Mouse (Mus musculus): ENCODE results near the gene Fam120a.

Fam120a gene

DNA sequence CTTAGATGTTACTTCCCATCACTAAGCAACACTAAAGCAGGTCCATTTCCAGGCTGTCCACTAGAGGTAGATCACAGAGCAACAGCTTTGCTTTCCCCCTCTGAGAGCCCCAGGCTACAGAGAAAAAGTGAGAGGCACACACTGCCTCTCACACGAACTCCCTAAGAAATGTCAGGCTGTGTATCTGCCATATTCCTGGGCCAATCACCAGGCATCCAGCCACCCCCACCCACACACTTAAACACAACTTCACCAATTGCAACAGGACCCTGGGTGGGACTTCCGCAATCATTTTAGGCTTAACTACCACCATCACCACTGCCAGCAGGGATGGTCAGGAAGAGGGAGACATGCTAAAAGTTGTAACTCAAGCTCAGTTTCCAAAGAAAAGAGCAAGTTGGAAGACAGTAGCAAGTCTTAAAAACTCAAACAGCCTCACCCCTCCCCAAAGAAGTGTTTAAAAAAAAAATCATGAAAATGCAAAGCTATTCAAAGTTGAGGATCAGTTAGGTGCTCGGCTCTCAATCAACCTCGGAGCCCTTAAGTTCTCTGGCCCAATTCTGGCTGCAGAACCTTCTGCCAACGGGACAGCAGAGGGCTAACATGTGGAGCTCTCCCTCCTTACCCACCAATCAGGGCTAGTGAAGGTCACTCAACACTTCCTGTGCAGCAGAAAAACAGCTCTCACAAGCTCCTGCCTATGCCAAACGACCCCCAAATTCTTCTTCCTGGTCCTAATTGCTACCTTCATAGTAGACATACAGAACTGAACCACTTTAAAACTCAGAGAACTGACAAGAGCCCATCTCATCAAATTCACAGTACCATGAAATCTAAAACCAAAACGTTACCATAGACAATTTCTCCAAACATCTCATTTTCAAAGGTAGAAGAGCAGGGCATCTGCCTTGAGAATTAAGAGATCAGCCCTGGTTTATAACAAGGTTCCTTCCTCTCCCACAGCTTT is 2.0 kb downstream of the Fam120a start:
- DNase-seq (ENCODE audit: low spot score): peak; percentile 53

- DNase-seq (ENCODE audit: low spot score): no peak
Measured at GRCm38 (mm10) chr13:48964850-48965249, 3.0 kb downstream of the Fam120a start.

DNA sequence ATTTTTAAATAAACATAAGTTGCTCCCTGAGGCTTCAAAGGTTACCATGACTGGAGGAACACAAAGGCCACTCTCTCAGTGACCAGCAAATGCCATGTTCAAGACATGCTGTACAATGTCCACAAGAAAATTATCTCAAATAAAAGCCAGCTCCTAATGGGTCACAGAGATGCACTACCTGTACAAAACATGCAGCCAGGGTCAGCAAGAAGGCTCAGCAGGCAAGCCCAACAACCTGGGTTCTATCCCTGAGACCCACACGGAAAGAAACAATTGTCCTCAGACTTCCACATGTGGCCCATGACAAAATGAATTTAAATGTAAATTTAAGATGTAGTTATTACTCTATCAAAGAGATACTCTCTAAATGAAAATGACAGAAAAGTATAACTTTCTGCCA is 4.7 kb downstream of the Fam120a start:
- no peak for DNase-seq (ENCODE audit: low spot score)

GRCm38 (mm10) chr13:48962519-48962918 is 5.3 kb downstream of the Fam120a start:
- DNase-seq (ENCODE audit: low spot score): no peak

GRCm38 (mm10) chr13:48958608-48959007 is 9.2 kb downstream of the Fam120a start:
- DNase-seq (ENCODE audit: low spot score): no peak

DNA sequence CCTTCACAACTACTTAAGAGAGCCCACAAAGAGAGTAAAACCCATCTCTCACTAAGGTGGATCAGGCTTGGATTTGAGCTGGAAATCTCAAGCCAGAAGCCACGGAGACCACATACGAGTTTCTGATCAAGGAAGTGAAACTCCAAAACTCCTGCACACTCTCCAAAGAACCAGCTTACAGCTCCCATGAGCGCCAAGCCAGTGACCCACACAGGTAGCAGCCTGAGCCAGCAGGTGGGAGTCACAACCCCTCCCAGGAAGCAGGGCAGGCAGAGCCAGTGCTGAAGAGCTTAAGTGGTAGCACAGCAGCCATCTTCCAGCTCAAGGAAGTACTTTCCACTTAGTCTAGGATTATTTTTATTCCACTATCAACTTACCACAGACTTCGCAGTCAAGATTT is 13.0 kb downstream of the Fam120a start:
- DNase-seq (ENCODE audit: low spot score): no peak

- DNase-seq (ENCODE audit: low spot score): no peak
Measured at GRCm38 (mm10) chr13:48950600-48951241, 17.1 kb downstream of the Fam120a start.

DNA sequence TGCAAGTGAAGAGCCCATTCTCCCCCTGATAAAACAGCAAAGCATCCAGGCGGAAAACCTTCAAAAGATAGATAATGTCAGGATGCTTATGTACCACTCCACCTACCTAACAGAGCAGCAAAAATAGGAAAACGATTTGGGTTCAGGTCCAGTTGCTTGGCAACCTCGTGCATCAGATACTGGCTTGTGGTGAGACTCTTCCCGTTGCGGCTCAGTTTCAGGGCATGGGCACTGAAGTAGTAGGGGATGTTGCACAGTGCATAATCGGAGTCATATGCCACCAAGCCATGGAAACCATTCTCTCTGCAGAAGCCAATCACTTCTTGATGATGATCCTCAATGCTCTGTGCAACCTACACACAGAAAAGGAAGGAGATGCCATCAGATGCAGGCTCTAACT is 18.9 kb downstream of the Fam120a start:
- no peak for DNase-seq (ENCODE audit: low spot score)

GRCm38 (mm10) chr13:48944571-48944970 is 23.2 kb downstream of the Fam120a start:
- no peak for DNase-seq (ENCODE audit: low spot score)

DNA sequence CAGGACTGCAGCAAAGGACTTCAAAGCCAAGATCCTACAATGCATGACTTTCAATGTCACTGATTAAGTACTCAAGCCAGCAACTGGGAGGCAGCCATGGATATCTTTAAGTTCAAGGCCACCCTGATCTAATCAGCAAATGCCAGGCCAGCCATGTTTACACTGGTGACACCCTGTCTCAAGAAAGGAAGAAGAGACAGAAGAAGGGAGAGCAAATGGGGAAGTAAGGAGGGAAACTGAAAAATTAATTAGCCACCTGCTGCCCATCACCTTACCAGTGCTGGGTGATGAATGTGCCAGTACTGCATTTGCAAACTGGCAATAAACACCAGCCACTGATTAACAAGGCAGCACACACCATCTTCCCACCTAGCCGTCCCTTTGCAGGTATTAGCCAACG is 25.3 kb downstream of the Fam120a start:
- DNase-seq (ENCODE audit: low spot score): no peak

GRCm38 (mm10) chr13:48941773-48942172 is 26.0 kb downstream of the Fam120a start:
- no peak for DNase-seq (ENCODE audit: low spot score)

- no peak for DNase-seq (ENCODE audit: low spot score)
Measured at GRCm38 (mm10) chr13:48934597-48934996, 33.2 kb downstream of the Fam120a start.

DNA sequence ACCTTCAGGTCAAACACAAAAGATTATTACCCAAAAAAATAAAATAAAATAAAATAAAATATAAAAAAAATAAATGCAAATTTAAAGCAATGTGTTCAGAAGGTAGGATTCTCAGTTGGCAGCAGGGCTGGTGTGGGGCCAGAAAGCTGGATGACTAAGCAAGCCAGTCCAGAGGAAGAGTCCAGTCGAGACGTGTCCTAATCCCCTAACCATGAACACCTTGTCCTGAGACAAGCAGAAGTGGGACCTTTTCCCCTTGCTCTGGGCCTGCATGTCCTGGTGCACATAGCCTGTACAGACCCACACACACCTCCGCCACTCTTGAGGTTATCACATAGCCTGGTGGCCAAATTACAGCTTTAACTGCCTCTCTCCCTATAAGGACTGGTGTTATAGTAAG is 35.1 kb downstream of the Fam120a start:
- no peak for DNase-seq (ENCODE audit: low spot score)

DNA sequence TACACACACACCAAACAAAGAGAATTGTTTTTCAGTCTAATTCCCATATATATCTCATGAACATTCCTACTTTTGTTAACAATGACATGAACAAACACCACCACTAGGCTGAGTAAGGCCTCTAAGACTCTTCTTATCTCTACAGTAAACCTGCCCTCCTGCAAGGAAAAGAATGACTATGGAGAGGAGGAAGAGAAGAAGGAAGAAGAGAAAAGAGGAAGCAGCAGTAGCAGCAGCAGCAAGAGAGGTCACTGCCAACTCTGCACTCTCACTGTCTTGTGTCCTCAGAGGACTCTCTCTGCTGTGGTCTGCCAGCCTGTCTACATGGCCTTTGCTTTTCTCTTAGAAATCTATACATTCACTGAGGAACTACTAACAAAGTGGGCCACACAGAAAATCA is 36.1 kb downstream of the Fam120a start:
- DNase-seq (ENCODE audit: low spot score): no peak

DNA sequence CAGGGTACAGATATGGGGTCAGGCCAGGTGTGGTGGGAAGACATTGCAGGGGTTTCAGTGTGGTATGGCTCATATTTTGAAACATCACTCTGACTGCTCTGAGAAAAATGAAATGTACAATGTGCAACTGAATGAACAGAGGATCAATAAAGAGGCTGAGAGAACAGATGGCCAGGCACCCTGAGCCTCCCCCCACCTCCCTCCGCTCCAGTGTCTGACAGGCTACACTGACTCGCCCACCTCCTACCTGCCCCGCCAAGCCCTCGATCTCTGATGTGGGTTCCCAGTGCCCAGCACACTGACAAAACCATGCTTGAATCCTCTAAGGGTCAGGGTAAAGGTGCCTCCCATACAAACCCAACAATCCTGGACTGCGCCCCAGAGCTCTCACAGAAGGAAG is 36.6 kb downstream of the Fam120a start:
- no peak for DNase-seq (ENCODE audit: low spot score)

GRCm38 (mm10) chr13:48929535-48930110 is 38.2 kb downstream of the Fam120a start:
- DNase-seq (ENCODE audit: low spot score): no peak

GRCm38 (mm10) chr13:48927609-48928008 is 40.2 kb downstream of the Fam120a start:
- no peak for DNase-seq (ENCODE audit: low spot score)

DNA sequence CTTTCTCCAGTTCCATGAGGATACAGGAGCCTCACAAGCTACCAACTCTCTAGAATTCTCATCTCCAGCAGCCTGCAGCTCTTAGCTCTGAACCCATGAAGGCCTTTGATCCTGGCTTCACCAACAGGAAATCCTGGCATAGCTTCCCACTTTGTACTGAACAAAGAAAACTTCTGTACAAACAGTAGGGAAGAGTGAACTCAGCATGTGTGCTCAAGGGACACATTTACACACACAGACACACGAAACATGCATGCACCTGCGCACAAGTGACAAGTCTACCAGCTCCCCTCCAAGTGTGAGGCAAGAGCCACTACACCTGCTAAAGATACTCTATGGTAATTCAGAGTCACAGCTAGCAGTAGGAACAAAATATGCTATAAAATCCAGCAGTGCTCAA is 45.1 kb downstream of the Fam120a start:
- no peak for DNase-seq (ENCODE audit: low spot score)

GRCm38 (mm10) chr13:48921256-48921655 is 46.6 kb downstream of the Fam120a start:
- DNase-seq (ENCODE audit: low spot score): no peak

DNA sequence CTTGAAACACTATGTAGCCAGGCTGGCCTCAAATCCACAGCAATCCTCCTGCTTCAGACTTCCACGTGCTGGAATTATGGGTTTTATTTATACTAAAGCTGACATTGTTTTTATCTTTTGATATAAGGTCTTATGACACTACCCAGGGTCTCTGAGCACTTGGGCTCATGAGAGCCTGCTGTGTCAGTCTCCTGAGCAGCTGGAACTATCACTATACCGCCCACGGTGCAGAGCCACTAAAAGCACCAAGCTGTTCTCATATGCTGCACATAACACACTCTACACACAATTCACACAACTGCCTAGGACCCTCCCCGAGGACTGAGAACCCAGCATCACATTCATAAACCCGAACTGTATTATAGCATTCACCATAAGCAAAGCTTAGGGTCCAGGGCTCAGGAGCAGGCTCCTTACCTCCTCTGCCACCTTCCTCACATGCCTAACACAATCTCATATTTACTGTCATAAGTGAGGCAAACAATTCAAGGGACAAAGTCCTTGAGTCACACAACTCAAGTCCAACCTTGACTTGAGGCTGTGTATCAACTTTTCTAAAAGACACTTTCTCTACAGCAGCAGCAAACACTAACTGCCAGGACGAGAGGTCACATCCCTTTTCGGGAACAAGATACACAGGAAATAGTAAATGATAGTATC is 47.9 kb downstream of the Fam120a start:
- DNase-seq (ENCODE audit: low spot score): no peak

- DNase-seq (ENCODE audit: low spot score): no peak
Measured at GRCm38 (mm10) chr13:48917113-48917599, 50.7 kb downstream of the Fam120a start.

- DNase-seq (ENCODE audit: low spot score): peak; percentile 91
Measured at GRCm38 (mm10) chr13:48913680-48914079, 54.1 kb downstream of the Fam120a start.
